Mouse (Mus musculus): ENCODE measurements around the gene Ppp1r21. TPM values are rescaled to one million over a fixed set of nuclear protein-coding genes. Genes with fewer than 3 reads are reported as not detected.

Gene Ppp1r21
- polyA plus RNA-seq, 1 experiment from 2014 or later, result 29.5 TPM

GRCm38 (mm10) chr17:88625931-88626330 lies 96.0 kb downstream of the Ppp1r21 start:
- no peak overlapping the region for H3K27ac ChIP-seq (ENCODE audit: low read length)
- 85% methylated on average over 7 of the region's 7 CpGs for WGBS

GRCm38 (mm10) chr17:88626347-88626811 lies 96.5 kb downstream of the Ppp1r21 start:
- H3K9me3 ChIP-seq (ENCODE audit: control insufficient read depth, low read length), result no peaks in the 10 kb centered on the region
- H3K9ac ChIP-seq (replicated peaks; ENCODE audit: low read depth, low read length), result no peak overlapping the region
- no peaks in the 10 kb centered on the region for H3K36me3 ChIP-seq (ENCODE audit: control insufficient read depth, insufficient read depth)
- 59% methylated on average over 7 of the region's 7 CpGs for WGBS
- no peak for ATAC-seq
- H3K27me3 ChIP-seq (replicated peaks; ENCODE audit: control insufficient read depth, insufficient read depth, low read length), result no peaks in the 10 kb centered on the region
- no peak overlapping the region for H3K27ac ChIP-seq (ENCODE audit: low read length)
- H3K4me2 ChIP-seq (ENCODE audit: low read length), result no peak overlapping the region
- no peak overlapping the region for H3K4me3 ChIP-seq (replicated peaks; ENCODE audit: low read length)
- peaks cover 22% of the 10 kb centered on the region for H3K4me1 ChIP-seq (replicated peaks; ENCODE audit: control insufficient read depth, insufficient read depth, low read length)

More at GRCm38 (mm10) chr17:88625931-88626330, 96.0 kb downstream of the Ppp1r21 start:
- Histone ChIP-seq H3K36me3 (ENCODE audit: control insufficient read depth, insufficient read depth) (no peaks in the 10 kb centered on the region), H3K4me1 (replicated peaks; ENCODE audit: control insufficient read depth, insufficient read depth, low read length) (peaks cover 22% of the 10 kb centered on the region), H3K27me3 (replicated peaks; ENCODE audit: control insufficient read depth, insufficient read depth, low read length) (no peaks in the 10 kb centered on the region), H3K9ac (replicated peaks; ENCODE audit: low read depth, low read length) (no peak overlapping the region), H3K4me3 (replicated peaks; ENCODE audit: low read length) (no peak overlapping the region), H3K4me2 (ENCODE audit: low read length) (no peak overlapping the region), H3K9me3 (ENCODE audit: control insufficient read depth, low read length) (no peaks in the 10 kb centered on the region)
- no peak for ATAC-seq

- ATAC-seq, result no peak
- WGBS, result 85% methylated on average over 7 of the region's 7 CpGs
- Histone ChIP-seq H3K9me3 (ENCODE audit: control insufficient read depth, low read length) (no peaks in the 10 kb centered on the region), H3K4me1 (replicated peaks; ENCODE audit: control insufficient read depth, insufficient read depth, low read length) (peaks cover 22% of the 10 kb centered on the region), H3K9ac (replicated peaks; ENCODE audit: low read depth, low read length) (no peak overlapping the region), H3K4me2 (ENCODE audit: low read length) (no peak overlapping the region), H3K27me3 (replicated peaks; ENCODE audit: control insufficient read depth, insufficient read depth, low read length) (no peaks in the 10 kb centered on the region), H3K27ac (ENCODE audit: low read length) (no peak overlapping the region), H3K4me3 (replicated peaks; ENCODE audit: low read length) (no peak overlapping the region), H3K36me3 (ENCODE audit: control insufficient read depth, insufficient read depth) (no peaks in the 10 kb centered on the region)
Measured at GRCm38 (mm10) chr17:88627150-88627549, 97.2 kb downstream of the Ppp1r21 start.

GRCm38 (mm10) chr17:88628676-88629380 lies 98.9 kb downstream of the Ppp1r21 start:
- H3K4me3 ChIP-seq (replicated peaks; ENCODE audit: low read length), result no peak overlapping the region
- H3K27ac ChIP-seq (ENCODE audit: low read length), result peak overlapping the region; percentile 81
- peak overlapping the region; percentile 5 for H3K4me2 ChIP-seq (ENCODE audit: low read length)
- WGBS, result 33% methylated on average over 10 of the region's 10 CpGs
- ATAC-seq, result peak; percentile 68
- H3K4me1 ChIP-seq (replicated peaks; ENCODE audit: control insufficient read depth, insufficient read depth, low read length), result peaks cover 22% of the 10 kb centered on the region
- H3K9me3 ChIP-seq (ENCODE audit: control insufficient read depth, low read length), result no peaks in the 10 kb centered on the region
- H3K9ac ChIP-seq (replicated peaks; ENCODE audit: low read depth, low read length), result no peak overlapping the region
- H3K36me3 ChIP-seq (ENCODE audit: control insufficient read depth, insufficient read depth), result no peaks in the 10 kb centered on the region
- H3K27me3 ChIP-seq (replicated peaks; ENCODE audit: control insufficient read depth, insufficient read depth, low read length), result no peaks in the 10 kb centered on the region

GRCm38 (mm10) chr17:88629381-88629759 lies 99.5 kb downstream of the Ppp1r21 start:
- no peaks in the 10 kb centered on the region for H3K9me3 ChIP-seq (ENCODE audit: control insufficient read depth, low read length)
- H3K4me3 ChIP-seq (replicated peaks; ENCODE audit: low read length), result no peak overlapping the region
- H3K9ac ChIP-seq (replicated peaks; ENCODE audit: low read depth, low read length), result 0 out of 2 replicates have a peak overlapping the region, but pooled peaks have one; percentile 25
- ATAC-seq, result peak; percentile 61
- H3K4me2 ChIP-seq (ENCODE audit: low read length), result peak overlapping the region; percentile 5
- H3K27ac ChIP-seq (ENCODE audit: low read length), result peak overlapping the region; percentile 81
- 22% methylated on average over 4 of the region's 4 CpGs for WGBS
- H3K4me1 ChIP-seq (replicated peaks; ENCODE audit: control insufficient read depth, insufficient read depth, low read length), result peaks cover 22% of the 10 kb centered on the region
- H3K36me3 ChIP-seq (ENCODE audit: control insufficient read depth, insufficient read depth), result no peaks in the 10 kb centered on the region
- H3K27me3 ChIP-seq (replicated peaks; ENCODE audit: control insufficient read depth, insufficient read depth, low read length), result no peaks in the 10 kb centered on the region

GRCm38 (mm10) chr17:88629931-88630553 lies 100.1 kb downstream of the Ppp1r21 start:
- H3K9ac ChIP-seq (replicated peaks; ENCODE audit: low read depth, low read length), result 0 out of 2 replicates have a peak overlapping the region, but pooled peaks have one; percentile 15

GRCm38 (mm10) chr17:88630554-88630948 lies 100.6 kb downstream of the Ppp1r21 start:
- 55% methylated on average over 3 of the region's 3 CpGs for WGBS
- H3K4me3 ChIP-seq (replicated peaks; ENCODE audit: low read length), result no peak overlapping the region
- H3K27ac ChIP-seq (ENCODE audit: low read length), result peak overlapping the region; percentile 81
- no peak overlapping the region for H3K4me2 ChIP-seq (ENCODE audit: low read length)
- H3K4me1 ChIP-seq (replicated peaks; ENCODE audit: control insufficient read depth, insufficient read depth, low read length), result peaks cover 22% of the 10 kb centered on the region
- H3K36me3 ChIP-seq (ENCODE audit: control insufficient read depth, insufficient read depth), result no peaks in the 10 kb centered on the region
- no peaks in the 10 kb centered on the region for H3K27me3 ChIP-seq (replicated peaks; ENCODE audit: control insufficient read depth, insufficient read depth, low read length)
- no peak overlapping the region for H3K9ac ChIP-seq (replicated peaks; ENCODE audit: low read depth, low read length)
- no peaks in the 10 kb centered on the region for H3K9me3 ChIP-seq (ENCODE audit: control insufficient read depth, low read length)
- ATAC-seq, result peak; percentile 18

More at GRCm38 (mm10) chr17:88629931-88630553, 100.1 kb downstream of the Ppp1r21 start:
- Histone ChIP-seq H3K36me3 (ENCODE audit: control insufficient read depth, insufficient read depth) (no peaks in the 10 kb centered on the region), H3K9me3 (ENCODE audit: control insufficient read depth, low read length) (no peaks in the 10 kb centered on the region), H3K4me1 (replicated peaks; ENCODE audit: control insufficient read depth, insufficient read depth, low read length) (peaks cover 22% of the 10 kb centered on the region), H3K4me2 (ENCODE audit: low read length) (no peak overlapping the region), H3K4me3 (replicated peaks; ENCODE audit: low read length) (no peak overlapping the region), H3K27ac (ENCODE audit: low read length) (peak overlapping the region; percentile 81), H3K27me3 (replicated peaks; ENCODE audit: control insufficient read depth, insufficient read depth, low read length) (no peaks in the 10 kb centered on the region)
- 12% methylated on average over 11 of the region's 11 CpGs for WGBS
- ATAC-seq, result peak; percentile 85

GRCm38 (mm10) chr17:88632631-88633030 lies 102.7 kb downstream of the Ppp1r21 start:
- H3K27me3 ChIP-seq (replicated peaks; ENCODE audit: control insufficient read depth, insufficient read depth, low read length), result no peaks in the 10 kb centered on the region
- H3K9me3 ChIP-seq (ENCODE audit: control insufficient read depth, low read length), result no peaks in the 10 kb centered on the region
- 92% methylated on average over 3 of the region's 3 CpGs for WGBS
- H3K4me3 ChIP-seq (replicated peaks; ENCODE audit: low read length), result no peak overlapping the region
- H3K9ac ChIP-seq (replicated peaks; ENCODE audit: low read depth, low read length), result no peak overlapping the region
- H3K36me3 ChIP-seq (ENCODE audit: control insufficient read depth, insufficient read depth), result no peaks in the 10 kb centered on the region
- peaks cover 27% of the 10 kb centered on the region for H3K4me1 ChIP-seq (replicated peaks; ENCODE audit: control insufficient read depth, insufficient read depth, low read length)
- ATAC-seq, result no peak
- H3K4me2 ChIP-seq (ENCODE audit: low read length), result no peak overlapping the region
- H3K27ac ChIP-seq (ENCODE audit: low read length), result no peak overlapping the region

- no peak for ATAC-seq
Measured at GRCm38 (mm10) chr17:88636076-88636475, 106.2 kb downstream of the Ppp1r21 start.

More at GRCm38 (mm10) chr17:88636076-88636475, 106.2 kb downstream of the Ppp1r21 start:
- Histone ChIP-seq H3K4me3 (replicated peaks; ENCODE audit: low read length) (no peak overlapping the region), H3K4me2 (ENCODE audit: low read length) (no peak overlapping the region), H3K4me1 (replicated peaks; ENCODE audit: control insufficient read depth, insufficient read depth, low read length) (peaks cover 6% of the 10 kb centered on the region), H3K9me3 (ENCODE audit: control insufficient read depth, low read length) (no peaks in the 10 kb centered on the region), H3K36me3 (ENCODE audit: control insufficient read depth, insufficient read depth) (no peaks in the 10 kb centered on the region), H3K9ac (replicated peaks; ENCODE audit: low read depth, low read length) (no peak overlapping the region), H3K27ac (ENCODE audit: low read length) (no peak overlapping the region), H3K27me3 (replicated peaks; ENCODE audit: control insufficient read depth, insufficient read depth, low read length) (no peaks in the 10 kb centered on the region)
- WGBS, result 88% methylated on average over 14 of the region's 14 CpGs

Measured in forebrain, embryonic 16.5 days (tissue).